In genomic region chr12:44967448-44967847, GRCm38 (mm10) we compare ENCODE assay signal across 27 mouse cellular contexts.
"Had no signal": no experiment of that assay in that cellular context is flagged by ENCODE, and none has a peak within 500 bp of the region (broad histone marks: within the 10 kb centered on the region; RNA-seq: fewer than 3 reads in every experiment).

No protein-coding gene starts in this region.

- H3K9ac ChIP-seq: heart, embryonic 12.5 days; hindbrain, embryonic 12.5 days; hindbrain, embryonic 14.5 days; intestine, embryonic 15.5 days; limb, embryonic 12.5 days; liver, embryonic 13.5 days; liver, embryonic 15.5 days had no signal

- ATAC-seq: hindbrain, embryonic 16.5 days; inflammation-experienced regulatory T-cells, adult 6 months; intestine, embryonic 15.5 days; intestine, postnatal 0 days had no signal

- H3K4me3 ChIP-seq: gastrocnemius, adult 2 months; heart, embryonic 10.5 days; heart, embryonic 12.5 days; hindbrain, embryonic 10.5 days; hindbrain, embryonic 12.5 days; intestine, embryonic 15.5 days; layer of hippocampus, adult 2 months; limb, embryonic 12.5 days; liver, embryonic 13.5 days; liver, embryonic 15.5 days had no signal

- H3K27ac ChIP-seq: gastrocnemius, adult 2 months; heart, embryonic 10.5 days; hindbrain, embryonic 10.5 days; hindbrain, embryonic 12.5 days; hindbrain, embryonic 14.5 days; intestine, embryonic 15.5 days; layer of hippocampus, adult 2 months; limb, embryonic 12.5 days; liver, embryonic 13.5 days; liver, embryonic 15.5 days had no signal

- H3K36me3 ChIP-seq: heart, embryonic 10.5 days; heart, embryonic 12.5 days; hindbrain, embryonic 10.5 days; hindbrain, embryonic 12.5 days; intestine, embryonic 15.5 days; limb, embryonic 12.5 days; liver, embryonic 13.5 days; liver, embryonic 15.5 days had no signal

- H3K27me3 ChIP-seq: heart, embryonic 12.5 days; hindbrain, embryonic 12.5 days; intestine, embryonic 15.5 days; limb, embryonic 12.5 days; liver, embryonic 13.5 days; liver, embryonic 15.5 days had no signal

- DNase-seq: gastrocnemius, adult 2 months; gastrocnemius, postnatal 10 days; gastrocnemius, postnatal 25 days; heart, adult 18-20 months; heart, postnatal 10 days; heart, postnatal 4 days; kidney, adult 18-20 months; kidney, adult 8-10 months; kidney, postnatal 10 days; kidney, postnatal 25 days; kidney, postnatal 4 days; left cerebral cortex, postnatal 4 days; liver; liver, embryonic 13.5 days had no signal

- H3K4me1 ChIP-seq: heart, embryonic 10.5 days; heart, embryonic 12.5 days; hindbrain, embryonic 10.5 days; hindbrain, embryonic 12.5 days; intestine, embryonic 15.5 days; limb, embryonic 12.5 days; liver, embryonic 13.5 days; liver, embryonic 15.5 days had no signal

- H3K4me2 ChIP-seq: heart, embryonic 12.5 days; hindbrain, embryonic 12.5 days; hindbrain, embryonic 14.5 days; intestine, embryonic 15.5 days; limb, embryonic 12.5 days; liver, embryonic 11.5 days; liver, embryonic 13.5 days; liver, embryonic 15.5 days had no signal

- H3K9me3 ChIP-seq: heart, embryonic 10.5 days; heart, embryonic 12.5 days; hindbrain, embryonic 10.5 days; hindbrain, embryonic 12.5 days; intestine, embryonic 15.5 days; limb, embryonic 12.5 days; liver, embryonic 13.5 days; liver, embryonic 15.5 days had no signal
